Mouse (Mus musculus) erythroid progenitor cell, adult 5-6 weeks (primary cell): Measurements from ENCODE around the gene Slmap. TPM values are rescaled to one million over a fixed set of nuclear protein-coding genes. Genes with fewer than 3 reads are reported as not detected.

ENCODE experiments used
- ATAC-seq: replicated peaks from 2 replicates; pipeline ENCODE4 v1.8.0; 2016; ENCODE audit warnings: moderate number of reproducible peaks, mild to moderate bottlenecking, moderate TSS enrichment, inconsistent platforms; ENCODE audit not compliant: poor library complexity, low FRiP score, severe bottlenecking
- total RNA-seq, 2 experiments: library from RNA; stranded (forward) in 1 of 2; stranded (reverse) in 1 of 2; fragments of 150-400 nt in 1 of 2; fragments of 186-747, 209-891 nt in 1 of 2; gene quantifications; 2 replicates each; pipeline versions ENCODE4 v1.2.3 to v1.2.4; 2015 to 2017; ENCODE audit warnings: low replicate concordance in 2 of 2

Gene Slmap
- total RNA-seq, 2 experiments from 2014 or later: 47.4 to 79.7 TPM

GRCm38 (mm10) chr14:26488329-26489020, 46.3 kb downstream of the Slmap start:
- no peak for ATAC-seq

- ATAC-seq: no peak
Observed at GRCm38 (mm10) chr14:26486416-26487198, 48.1 kb downstream of the Slmap start.

- no peak for ATAC-seq
Observed at GRCm38 (mm10) chr14:26481457-26481856, 53.3 kb downstream of the Slmap start.

- ATAC-seq: no peak
Observed at GRCm38 (mm10) chr14:26477738-26478137, 57.0 kb downstream of the Slmap start.

- no peak for ATAC-seq
Observed at GRCm38 (mm10) chr14:26476391-26476790, 58.3 kb downstream of the Slmap start.

- ATAC-seq: no peak
Observed at GRCm38 (mm10) chr14:26467974-26468373, 66.8 kb downstream of the Slmap start.

GRCm38 (mm10) chr14:26466544-26467125, 68.1 kb downstream of the Slmap start:
- no peak for ATAC-seq

GRCm38 (mm10) chr14:26465898-26466297, 68.8 kb downstream of the Slmap start:
- no peak for ATAC-seq

DNA sequence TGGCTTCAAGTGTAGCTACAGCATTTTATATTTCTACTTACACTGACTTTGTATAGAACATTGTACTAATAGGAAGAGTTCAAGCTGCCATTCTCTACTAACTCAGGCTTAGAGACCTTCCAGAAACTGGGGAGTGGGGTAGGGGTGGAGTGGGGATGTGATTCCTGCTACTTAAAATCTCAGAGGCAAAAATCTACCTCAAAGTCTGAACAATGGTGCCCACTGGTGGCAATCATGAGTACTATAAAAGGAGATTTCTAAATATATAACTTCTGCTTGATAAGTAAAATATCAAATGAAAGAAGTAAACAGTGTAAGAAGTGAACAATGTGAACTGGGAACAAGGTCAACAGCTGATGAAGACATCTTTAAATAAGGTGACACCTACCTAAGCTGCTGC, 75.2 kb downstream of the Slmap start:
- ATAC-seq: no peak

GRCm38 (mm10) chr14:26454851-26455250, 79.9 kb downstream of the Slmap start:
- no peak for ATAC-seq

- no peak for ATAC-seq
Observed at GRCm38 (mm10) chr14:26450036-26450800, 84.5 kb downstream of the Slmap start.

GRCm38 (mm10) chr14:26448581-26448980, 86.2 kb downstream of the Slmap start:
- no peak for ATAC-seq

GRCm38 (mm10) chr14:26447223-26447622, 87.5 kb downstream of the Slmap start:
- no peak for ATAC-seq

GRCm38 (mm10) chr14:26446538-26446937, 88.2 kb downstream of the Slmap start:
- no peak for ATAC-seq

- no peak for ATAC-seq
Observed at GRCm38 (mm10) chr14:26442534-26442933, 92.2 kb downstream of the Slmap start.

DNA sequence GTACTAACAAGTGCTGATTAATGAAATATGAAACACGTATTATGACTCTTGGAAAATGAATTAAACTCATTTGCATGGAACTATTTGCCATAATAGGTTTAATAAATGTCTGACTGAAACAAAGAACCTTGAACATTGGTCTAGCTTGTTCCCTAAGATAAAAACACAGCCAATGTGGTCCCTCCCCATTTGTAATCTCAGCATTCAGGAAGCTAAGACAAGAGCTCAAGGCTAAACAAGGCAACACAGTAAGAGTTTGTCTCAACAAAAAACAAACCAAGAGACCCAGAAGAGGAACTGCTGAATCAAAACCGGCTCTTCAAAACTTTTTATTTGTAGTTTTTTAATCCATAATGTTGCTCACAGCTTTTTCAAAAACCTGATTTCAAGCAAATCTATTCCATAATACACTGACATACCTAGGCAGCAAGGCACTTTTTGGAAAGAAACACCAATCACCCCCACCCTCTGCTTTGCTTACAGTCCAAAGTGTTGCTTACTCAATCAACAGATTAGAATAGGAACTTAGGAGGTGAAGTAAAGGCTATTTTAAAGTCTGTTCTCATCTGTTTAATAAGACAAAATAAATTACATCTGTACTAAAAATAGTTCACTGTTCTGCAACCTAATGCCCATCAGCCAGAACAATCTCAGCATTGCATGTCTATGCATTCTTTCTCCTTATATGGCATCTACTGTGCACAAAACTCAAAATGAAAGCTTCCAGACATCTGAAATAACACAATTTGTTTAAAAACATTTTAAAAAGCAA, 93.5 kb downstream of the Slmap start:
- no peak for ATAC-seq

DNA sequence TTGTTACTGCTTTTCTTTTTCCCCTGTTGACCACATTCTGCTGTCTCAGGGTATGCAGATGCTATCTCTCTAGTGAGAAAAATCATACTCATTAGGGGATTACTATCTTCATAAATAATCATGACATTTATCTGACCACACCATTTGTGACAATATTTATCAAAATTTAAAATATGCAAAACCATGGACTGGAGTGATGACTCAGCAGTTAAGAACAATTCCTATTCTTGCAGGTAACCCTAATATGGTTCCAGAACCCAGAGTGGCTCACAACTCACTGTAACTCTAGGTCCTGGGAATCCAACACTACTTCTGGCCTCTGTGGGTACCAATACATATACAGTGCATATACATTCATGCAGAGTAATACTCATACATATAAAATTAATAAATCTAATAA, 94.7 kb downstream of the Slmap start:
- no peak for ATAC-seq

DNA sequence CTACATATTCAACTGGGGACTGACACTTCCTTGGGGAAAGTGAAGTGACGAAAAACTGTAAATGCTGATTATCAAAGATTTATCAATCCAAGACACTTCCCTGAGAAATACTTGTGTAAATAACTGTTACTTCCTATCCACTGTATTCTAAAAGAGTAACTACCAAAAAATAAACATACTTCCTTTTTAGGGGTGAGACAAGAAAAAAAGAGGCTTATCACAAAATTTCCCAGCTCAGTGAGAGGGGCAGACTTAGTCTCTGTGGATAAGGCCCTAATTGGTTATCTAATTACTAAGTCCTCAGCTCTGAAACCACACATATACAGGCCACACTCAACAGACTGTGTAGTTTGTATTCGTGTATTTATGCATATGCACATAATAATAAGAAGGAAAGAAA, 97.0 kb downstream of the Slmap start:
- ATAC-seq: no peak

- ATAC-seq: no peak
Observed at GRCm38 (mm10) chr14:26436304-26436703, 98.4 kb downstream of the Slmap start.

GRCm38 (mm10) chr14:26432320-26432719, 102.4 kb downstream of the Slmap start:
- ATAC-seq: no peak
